In the genomic region with DNA sequence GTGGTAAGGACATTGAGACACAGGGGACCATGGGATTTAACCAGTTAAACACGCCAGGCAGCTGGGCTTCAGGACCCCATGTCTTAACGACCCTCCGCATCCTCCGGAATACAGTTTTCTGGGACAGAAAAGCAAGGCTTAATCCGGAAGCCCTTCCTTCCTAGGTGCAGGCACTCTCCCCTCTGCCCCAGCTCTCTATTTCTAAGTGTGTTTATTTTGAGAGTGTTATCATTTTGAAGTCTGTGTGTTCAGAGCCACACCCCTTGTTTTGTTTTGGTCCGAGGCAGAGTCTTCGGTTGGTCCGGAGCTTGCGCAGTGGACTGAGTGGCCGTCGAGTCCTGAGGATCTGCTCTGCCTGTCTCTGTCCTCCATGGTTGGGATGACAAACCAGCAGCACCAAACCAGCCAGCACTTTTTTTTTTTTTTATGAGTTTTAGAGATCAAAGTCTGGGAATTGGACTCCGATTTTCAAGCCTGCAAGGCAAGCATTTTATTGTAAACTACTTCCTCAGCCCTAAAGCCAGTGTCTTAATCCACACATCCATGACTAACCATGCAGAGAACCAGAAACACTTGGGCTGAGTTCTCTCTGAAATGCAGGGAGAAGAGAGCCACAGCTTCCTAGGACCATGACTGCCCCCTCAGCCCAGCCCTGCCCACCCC, we compare ENCODE assay signal across 31 mouse cellular contexts. TPM values are rescaled to one million over a fixed set of nuclear protein-coding genes. Genes with fewer than 3 reads are reported as not detected.
A peak's percentile ranks its signal among the peaks of the same experiment; 100 is the strongest.
DNase-seq lines count a peak whose midpoint lies in the region; ATAC-seq lines count a peak whose summit lies in the region.
"Had no signal": no experiment of that assay in that cellular context is flagged by ENCODE, and none has a peak within 500 bp of the region (broad histone marks: within the 10 kb centered on the region; RNA-seq: fewer than 3 reads in every experiment).

No protein-coding gene starts in this region.

- ATAC-seq in intestine, embryonic 15.5 days, result peak; percentile 80
- ATAC-seq in kidney, embryonic 16.5 days (ENCODE audit: low FRiP score, low TSS enrichment), result peak; percentile 85
- ATAC-seq in monocyte, adult 5-6 weeks (replicated peaks; ENCODE audit: insufficient number of reproducible peaks, low FRiP score, low TSS enrichment, poor library complexity, severe bottlenecking), result no peak
- no peak for ATAC-seq in liver, embryonic 12.5 days
- ATAC-seq: activated CD4-positive, CD25-positive, alpha-beta regulatory T cell, adult 4 months; forebrain, embryonic 13.5 days had no signal

- no peaks in the 10 kb centered on the region for H3K9me3 ChIP-seq in intestine, embryonic 15.5 days
- no peaks in the 10 kb centered on the region for H3K9me3 ChIP-seq in kidney, embryonic 16.5 days (ENCODE audit: low read length)
- no peaks in the 10 kb centered on the region for H3K9me3 ChIP-seq in liver, embryonic 12.5 days (replicated peaks)
- H3K9me3 ChIP-seq: embryonic facial prominence, embryonic 13.5 days; forebrain, embryonic 13.5 days; heart, embryonic 15.5 days; hindbrain, embryonic 15.5 days; liver, embryonic 15.5 days; midbrain, embryonic 12.5 days; stomach, embryonic 15.5 days had no signal

- H3K27me3 ChIP-seq in intestine, embryonic 15.5 days (replicated peaks), result no peaks in the 10 kb centered on the region
- H3K27me3 ChIP-seq in kidney, embryonic 16.5 days (ENCODE audit: insufficient read depth, low read length), result no peaks in the 10 kb centered on the region
- no peaks in the 10 kb centered on the region; the same call in 1 of the 2 replicates for H3K27me3 ChIP-seq in liver, embryonic 12.5 days (replicated peaks)
- H3K27me3 ChIP-seq: embryonic facial prominence, embryonic 13.5 days; forebrain, embryonic 13.5 days; heart, embryonic 15.5 days; hindbrain, embryonic 15.5 days; midbrain, embryonic 12.5 days; stomach, embryonic 15.5 days had no signal

- H3K27ac ChIP-seq in intestine, embryonic 15.5 days, result peak overlapping the region; percentile 36
- H3K27ac ChIP-seq in kidney, embryonic 16.5 days (ENCODE audit: low read length), result peak overlapping the region; percentile 63; the same call in 1 of the 2 replicates
- H3K27ac ChIP-seq in macrophage, result peak overlapping the region; percentile 4
- no peak overlapping the region for H3K27ac ChIP-seq in liver, embryonic 12.5 days
- H3K27ac ChIP-seq: embryonic facial prominence, embryonic 13.5 days; forebrain, embryonic 13.5 days; heart, embryonic 15.5 days; hindbrain, embryonic 15.5 days; liver, embryonic 15.5 days; midbrain, embryonic 12.5 days; stomach, embryonic 15.5 days had no signal

- no peaks in the 10 kb centered on the region for H3K36me3 ChIP-seq in intestine, embryonic 15.5 days
- H3K36me3 ChIP-seq in kidney, embryonic 16.5 days (ENCODE audit: insufficient read depth, low read length), result no peaks in the 10 kb centered on the region
- H3K36me3 ChIP-seq in macrophage (ENCODE audit: inconsistent target), result no peaks in the 10 kb centered on the region
- no peaks in the 10 kb centered on the region for H3K36me3 ChIP-seq in liver, embryonic 12.5 days
- H3K36me3 ChIP-seq: embryonic facial prominence, embryonic 13.5 days; heart, embryonic 15.5 days; hindbrain, embryonic 15.5 days; liver, embryonic 15.5 days; midbrain, embryonic 12.5 days; stomach, embryonic 15.5 days had no signal

- H3K4me3 ChIP-seq in intestine, embryonic 15.5 days (replicated peaks), result no peak overlapping the region
- H3K4me3 ChIP-seq in kidney, embryonic 16.5 days (ENCODE audit: low read length), result no peak overlapping the region
- H3K4me3 ChIP-seq in macrophage (ENCODE audit: inconsistent target), result no peak overlapping the region
- H3K4me3 ChIP-seq in liver, embryonic 12.5 days, result no peak overlapping the region
- H3K4me3 ChIP-seq: embryonic facial prominence, embryonic 13.5 days; forebrain, embryonic 13.5 days; heart, embryonic 15.5 days; hindbrain, embryonic 15.5 days; liver, embryonic 15.5 days; midbrain, embryonic 12.5 days; stomach, embryonic 15.5 days had no signal

- no peak overlapping the region for H3K9ac ChIP-seq in intestine, embryonic 15.5 days
- no peak overlapping the region for H3K9ac ChIP-seq in kidney, embryonic 16.5 days (replicated peaks; ENCODE audit: low read length)
- H3K9ac ChIP-seq in liver, embryonic 12.5 days, result no peak overlapping the region
- H3K9ac ChIP-seq: embryonic facial prominence, embryonic 13.5 days; forebrain, embryonic 13.5 days; heart, embryonic 15.5 days; hindbrain, embryonic 15.5 days; liver, embryonic 15.5 days; midbrain, embryonic 12.5 days; stomach, embryonic 15.5 days had no signal

- H3K79me2 ChIP-seq in macrophage (ENCODE audit: inconsistent target), result no peaks in the 10 kb centered on the region

- peak; percentile 42 for DNase-seq in kidney, adult 18-20 months
- no peak for DNase-seq in thymus, postnatal 14 days
- DNase-seq in cerebellum, adult 11 months, result no peak
- DNase-seq: adrenal gland, adult 8-10 months; cerebellum, adult 8-10 months; cerebellum, postnatal 36 days; embryo, embryonic 11 days; gastrocnemius, postnatal 36 days; heart, postnatal 4 days; layer of hippocampus, adult 9-11 months; lung, postnatal 14 days; right cerebral cortex, postnatal 25 days had no signal

- WGBS in intestine, embryonic 15.5 days, result 52% methylated on average over 12 of the region's 12 CpGs
- 51% methylated on average over 12 of the region's 12 CpGs for WGBS in kidney, embryonic 16.5 days
- 86% methylated on average over 12 of the region's 12 CpGs for WGBS in macrophage (ENCODE audit: missing documents)
- 70% methylated on average over 12 of the region's 12 CpGs for WGBS in liver, embryonic 12.5 days (ENCODE audit: insufficient replicate concordance)

- H3K4me2 ChIP-seq in intestine, embryonic 15.5 days (replicated peaks), result no peak overlapping the region
- H3K4me2 ChIP-seq in kidney, embryonic 16.5 days (replicated peaks; ENCODE audit: low read depth, low read length), result 0 out of 2 replicates have a peak overlapping the region, but pooled peaks have one; percentile 10
- no peak overlapping the region for H3K4me2 ChIP-seq in liver, embryonic 12.5 days
- H3K4me2 ChIP-seq: embryonic facial prominence, embryonic 13.5 days; forebrain, embryonic 13.5 days; heart, embryonic 15.5 days; hindbrain, embryonic 15.5 days; liver, embryonic 15.5 days; midbrain, embryonic 12.5 days; stomach, embryonic 15.5 days had no signal

- peaks cover 4% of the 10 kb centered on the region; the same call in 1 of the 2 replicates for H3K4me1 ChIP-seq in intestine, embryonic 15.5 days (replicated peaks)
- H3K4me1 ChIP-seq in kidney, embryonic 16.5 days (ENCODE audit: insufficient read depth, low read length), result peaks cover 9% of the 10 kb centered on the region
- H3K4me1 ChIP-seq in liver, embryonic 12.5 days, result peaks cover 5% of the 10 kb centered on the region; the same call in 1 of the 2 replicates
- H3K4me1 ChIP-seq: embryonic facial prominence, embryonic 13.5 days; forebrain, embryonic 13.5 days; hindbrain, embryonic 15.5 days; midbrain, embryonic 12.5 days; stomach, embryonic 15.5 days had no signal

RNA-seq across cellular contexts. Expression of gene Cxcl16, which starts 15.2 kb away (rescaled TPM):
- polyA plus RNA-seq in intestine, embryonic 15.5 days (2015; fragmentation: Nextera tagmentation; extraction: Ambion mirVana), result 8.6 and 10.4 TPM in 2 replicates
- polyA plus RNA-seq in kidney, embryonic 16.5 days (2015; fragmentation: Nextera tagmentation; extraction: Ambion mirVana), result 9.1 and 9.7 TPM in 2 replicates
- total RNA-seq in macrophage (2018; cell fraction: chromatin; rRNA removed), result 100 to 1,000 TPM in 19 of 26 experiments, 10 to 100 TPM in 7; 38.5 to 511 (median 181) TPM
- 100 to 1,000 TPM in 21 of 26 experiments, 10 to 100 TPM in 5; 78.1 to 341 (median 209) TPM for total RNA-seq in macrophage (2018; cell fraction: cytosol; rRNA removed)
- total RNA-seq in macrophage (2018; cell fraction: nucleus; rRNA removed), result 100 to 1,000 TPM in 24 of 26 experiments, 10 to 100 TPM in 2; 63.6 to 577 (median 286) TPM
- 84.4 to 133 TPM (median 111 TPM) in 3 replicates for polyA plus RNA-seq in macrophage (2018)
- 1.6 to 3.5 TPM (median 2.8 TPM) in 3 replicates for total RNA-seq in monocyte, adult 5-6 weeks (2017)
- 0.87 and 1.1 TPM in 2 replicates for polyA plus RNA-seq in liver, embryonic 12.5 days (2016; fragmentation: Nextera tagmentation; extraction: Ambion mirVana)

RNA-seq across cellular contexts. Expression of gene Zmynd15, which starts 15.8 kb away (rescaled TPM):
- 0.78 and 1.2 TPM in 2 replicates for polyA plus RNA-seq in intestine, embryonic 15.5 days (2015; fragmentation: Nextera tagmentation; extraction: Ambion mirVana)
- polyA plus RNA-seq in kidney, embryonic 16.5 days (2015; fragmentation: Nextera tagmentation; extraction: Ambion mirVana), result 1.4 and 1.5 TPM in 2 replicates
- total RNA-seq in macrophage (2018; cell fraction: chromatin; rRNA removed), result 10 to 100 TPM; 15.3 to 70.9 (median 30.3) TPM
- 1 to 10 TPM; 2.5 to 9.7 (median 5.3) TPM for total RNA-seq in macrophage (2018; cell fraction: cytosol; rRNA removed)
- 10 to 100 TPM in 25 of 26 experiments, 1 to 10 TPM in 1; 9.8 to 55.7 (median 28.5) TPM for total RNA-seq in macrophage (2018; cell fraction: nucleus; rRNA removed)
- 2.4 to 5.2 TPM (median 4.4 TPM) in 3 replicates for polyA plus RNA-seq in macrophage (2018)
- total RNA-seq in monocyte, adult 5-6 weeks (2017), result 0.21 TPM in 1 of 3 replicates, not detected in the others
- 0.12 and 0.23 TPM in 2 replicates for polyA plus RNA-seq in liver, embryonic 12.5 days (2016; fragmentation: Nextera tagmentation; extraction: Ambion mirVana)
- polyA plus RNA-seq: activated CD4-positive, CD25-positive, alpha-beta regulatory T cell, adult 4 months; neural tube, embryonic 11.5 days had no signal

RNA-seq across cellular contexts. Expression of gene Med11, which starts 23.3 kb away (rescaled TPM):
- polyA plus RNA-seq in intestine, embryonic 15.5 days (2015; fragmentation: Nextera tagmentation; extraction: Ambion mirVana), result 39.9 and 42.4 TPM in 2 replicates
- polyA plus RNA-seq in kidney, embryonic 16.5 days (2015; fragmentation: Nextera tagmentation; extraction: Ambion mirVana), result 43.9 and 46.3 TPM in 2 replicates
- total RNA-seq in macrophage (2018; cell fraction: chromatin; rRNA removed), result 10 to 100 TPM in 20 of 26 experiments, 1 to 10 TPM in 6; 7.7 to 19.3 (median 12.0) TPM
- total RNA-seq in macrophage (2018; cell fraction: cytosol; rRNA removed), result 10 to 100 TPM; 35.3 to 80.0 (median 55.9) TPM
- total RNA-seq in macrophage (2018; cell fraction: nucleus; rRNA removed), result 10 to 100 TPM; 12.6 to 31.8 (median 18.8) TPM
- polyA plus RNA-seq in macrophage (2018), result 29.8 to 44.9 TPM (median 39.4 TPM) in 3 replicates
- 37.7 to 56.2 TPM (median 52.1 TPM) in 3 replicates for total RNA-seq in monocyte, adult 5-6 weeks (2017)
- polyA plus RNA-seq in liver, embryonic 12.5 days (2016; fragmentation: Nextera tagmentation; extraction: Ambion mirVana), result 19.7 and 21.7 TPM in 2 replicates

RNA-seq across cellular contexts. Expression of gene Tm4sf5, which starts 30.0 kb away (rescaled TPM):
- 179 and 192 TPM in 2 replicates for polyA plus RNA-seq in intestine, embryonic 15.5 days (2015; fragmentation: Nextera tagmentation; extraction: Ambion mirVana)
- polyA plus RNA-seq in kidney, embryonic 16.5 days (2015; fragmentation: Nextera tagmentation; extraction: Ambion mirVana), result 0.69 and 0.80 TPM in 2 replicates
- total RNA-seq in macrophage (2018; cell fraction: chromatin; rRNA removed), result 1 to 10 TPM in 6 of 26 experiments, under 1 TPM in 2, not detected in 18; 0.70 to 5.4 (median 1.9) TPM
- 1 to 10 TPM in 15 of 26 experiments, under 1 TPM in 11; 0.29 to 3.8 (median 1.6) TPM for total RNA-seq in macrophage (2018; cell fraction: cytosol; rRNA removed)
- total RNA-seq in macrophage (2018; cell fraction: nucleus; rRNA removed), result 1 to 10 TPM in 19 of 26 experiments, under 1 TPM in 3, not detected in 4; 0.46 to 4.2 (median 1.5) TPM
- polyA plus RNA-seq in macrophage (2018), result 2.7 to 4.1 TPM in 2 of 3 replicates, not detected in the other
- total RNA-seq in monocyte, adult 5-6 weeks (2017), result not detected in 3 replicates
- polyA plus RNA-seq in liver, embryonic 12.5 days (2016; fragmentation: Nextera tagmentation; extraction: Ambion mirVana), result 2.8 and 2.9 TPM in 2 replicates
- total RNA-seq: adrenal gland, adult 8-10 months; gastrocnemius, adult 18-20 months; gastrocnemius, postnatal 36 days; left cerebral cortex, postnatal 25 days; megakaryocyte, adult 5-6 weeks had no signal
- polyA plus RNA-seq: neural tube, embryonic 11.5 days had no signal

RNA-seq across cellular contexts. Expression of gene Vmo1, which starts 39.4 kb away (rescaled TPM):
- polyA plus RNA-seq in intestine, embryonic 15.5 days (2015; fragmentation: Nextera tagmentation; extraction: Ambion mirVana), result 0.60 and 0.80 TPM in 2 replicates
- 0.37 and 0.50 TPM in 2 replicates for polyA plus RNA-seq in kidney, embryonic 16.5 days (2015; fragmentation: Nextera tagmentation; extraction: Ambion mirVana)
- total RNA-seq in macrophage (2018; cell fraction: chromatin; rRNA removed), result not detected
- not detected for total RNA-seq in macrophage (2018; cell fraction: cytosol; rRNA removed)
- total RNA-seq in macrophage (2018; cell fraction: nucleus; rRNA removed), result not detected
- not detected in 3 replicates for polyA plus RNA-seq in macrophage (2018)
- not detected in 3 replicates for total RNA-seq in monocyte, adult 5-6 weeks (2017)
- 0.42 and 0.44 TPM in 2 replicates for polyA plus RNA-seq in liver, embryonic 12.5 days (2016; fragmentation: Nextera tagmentation; extraction: Ambion mirVana)
- total RNA-seq: gastrocnemius, adult 18-20 months; gastrocnemius, postnatal 36 days; heart, adult 8-10 months; left cerebral cortex, adult 18-20 months; left cerebral cortex, postnatal 25 days; megakaryocyte, adult 5-6 weeks had no signal
- polyA plus RNA-seq: activated CD4-positive, CD25-positive, alpha-beta regulatory T cell, adult 4 months; embryonic facial prominence, embryonic 13.5 days; forebrain, embryonic 13.5 days; hindbrain, embryonic 15.5 days; midbrain, embryonic 12.5 days; neural tube, embryonic 11.5 days; stomach, embryonic 15.5 days had no signal

Comparison
In these comparisons a context has a peak if more than half of its experiments do, and no peak if none do; other contexts are left out.
1. ATAC-seq: peak in intestine, embryonic 15.5 days (single experiment) and kidney, embryonic 16.5 days (single experiment); none in monocyte, adult 5-6 weeks (single experiment) and liver, embryonic 12.5 days (single experiment).